1 mouse cellular context compared by ENCODE assay signal in genomic region chr3:89393605-89394004, GRCm38 (mm10).
TF ChIP-seq lines count a peak whose summit lies in the region.

No protein-coding gene starts in this region.

TF ChIP-seq in MEL, 35 proteins besides CTCF, POLR2A, EP300 and RAD21 (continued from another document):
- TF ChIP-seq GATA1 (IDR thresholded peaks at IDR 0.05; ENCODE audit: low read depth, low read length) (no peak), TBP (IDR thresholded peaks at IDR 0.05; ENCODE audit: low read depth, low read length) (0 out of 2 replicates have a peak, but pooled peaks have one; percentile 18), ZKSCAN1 (IDR thresholded peaks at IDR 0.05; ENCODE audit: low read depth, low read length) (no peak), MYB (IDR thresholded peaks at IDR 0.05; ENCODE audit: low read depth, low read length) (no peak), USF2 (IDR thresholded peaks at IDR 0.05; ENCODE audit: borderline replicate concordance in 1 of 2, insufficient read depth in 1 of 2, low read depth in 1 of 2, low read length in 2 of 2) (no peak), USF1 (IDR thresholded peaks at IDR 0.05; ENCODE audit: low read depth, low read length) (no peak), MXI1 (IDR thresholded peaks at IDR 0.05; ENCODE audit: low read depth, low read length) (peak; percentile 57), POLR2AphosphoS2 (IDR thresholded peaks at IDR 0.05; ENCODE audit: low read length) (no peak; the same call in 1 of the 2 replicates), MEF2A (IDR thresholded peaks at IDR 0.05; ENCODE audit: extremely low read depth, insufficient replicate concordance, low read depth, low read length, poor library complexity, severe bottlenecking) (no peak), NRF1 (IDR thresholded peaks at IDR 0.05; ENCODE audit: insufficient read depth, low read depth, low read length, poor library complexity, severe bottlenecking) (0 out of 2 replicates have a peak, but pooled peaks have one; percentile 23), MAX (IDR thresholded peaks at IDR 0.05; ENCODE audit: low read length) (no peak), ETS1 (IDR thresholded peaks at IDR 0.05; ENCODE audit: low read depth, low read length) (no peak; the same call in 1 of the 2 replicates), TCF12 (IDR thresholded peaks at IDR 0.05; ENCODE audit: low read depth, low read length) (no peak), TAL1 (IDR thresholded peaks at IDR 0.05; ENCODE audit: low read length) (no peak), ELF1 (IDR thresholded peaks at IDR 0.05; ENCODE audit: low read depth, low read length) (peak; percentile 48), ZMIZ1 (IDR thresholded peaks at IDR 0.05; ENCODE audit: low read depth, low read length) (no peak), KAT2A (conservative IDR thresholded peaks at IDR 0.05; ENCODE audit: low read depth, low read length) (no peak), SMC3 (IDR thresholded peaks at IDR 0.05; ENCODE audit: low read depth, low read length) (no peak), GABPA (IDR thresholded peaks at IDR 0.05; ENCODE audit: low read depth, low read length) (no peak), JUND (IDR thresholded peaks at IDR 0.05; ENCODE audit: low read depth, low read length) (no peak), CHD1 (IDR thresholded peaks at IDR 0.05; ENCODE audit: low read depth, low read length) (no peak), MYC (IDR thresholded peaks at IDR 0.05; ENCODE audit: low read depth, low read length) (no peak; the same call in 1 of the 2 replicates), POLR2AphosphoS5 (IDR thresholded peaks at IDR 0.05; ENCODE audit: borderline replicate concordance, low read depth, low read length) (no peak), BHLHE40 (IDR thresholded peaks at IDR 0.05; ENCODE audit: borderline replicate concordance, low read depth, low read length) (no peak; the same call in 1 of the 2 replicates), ZC3H11A (IDR thresholded peaks at IDR 0.05; ENCODE audit: low read depth, low read length) (0 out of 2 replicates have a peak, but pooled peaks have one; percentile 5), SIN3A (IDR thresholded peaks at IDR 0.05; ENCODE audit: low read length) (peak; percentile 89), NELFE (IDR thresholded peaks at IDR 0.05; ENCODE audit: low read depth, low read length) (peak; percentile 68), UBTF (IDR thresholded peaks at IDR 0.05; ENCODE audit: borderline replicate concordance, insufficient read depth, low read depth, low read length) (no peak)
TF ChIP-seq in MEL: peak in this region for 8.
